Mouse (Mus musculus) embryonic facial prominence, embryonic 12.5 days (tissue): ENCODE results near the gene Serpina3n. TPM values are rescaled to one million over a fixed set of nuclear protein-coding genes. Genes with fewer than 3 reads are reported as not detected.

ENCODE experiments used
- ATAC-seq: fragments of 200-750 bp; cut with Nextera tagmentation; 2 replicates; pipeline ENCODE4 v1.8.0; 2017; ENCODE audit not compliant: insufficient number of reproducible peaks, insufficient read depth, low FRiP score, low TSS enrichment
- H3K27ac ChIP-seq: fragments of 300-500 bp; sonication (generic); 2 replicates; pipeline ENCODE4 v1.5.1; 2016; ENCODE audit warnings: mild to moderate bottlenecking
- H3K27me3 ChIP-seq: fragments of 300-500 bp; sonication (generic); 2 replicates; pipeline ENCODE4 v1.6.1; 2016; ENCODE audit warnings: mild to moderate bottlenecking, moderate library complexity
- H3K36me3 ChIP-seq: fragments of 300-500 bp; sonication (generic); 2 replicates; pipeline ENCODE4 v1.6.1; 2016; ENCODE audit warnings: mild to moderate bottlenecking
- H3K4me1 ChIP-seq: fragments of 300-500 bp; sonication (generic); 2 replicates; pipeline ENCODE4 v1.6.1; 2016
- H3K4me2 ChIP-seq: fragments of 300-500 bp; sonication (generic); replicated peaks from 2 replicates; pipeline ENCODE4 v1.6.1; 2016; ENCODE audit warnings: mild to moderate bottlenecking, moderate library complexity
- H3K4me3 ChIP-seq: fragments of 300-500 bp; sonication (generic); 2 replicates; pipeline ENCODE4 v1.5.1; 2016; ENCODE audit warnings: mild to moderate bottlenecking
- H3K9ac ChIP-seq: fragments of 300-500 bp; sonication (generic); 2 replicates; pipeline ENCODE4 v1.6.1; 2016; ENCODE audit warnings: mild to moderate bottlenecking, moderate library complexity
- H3K9me3 ChIP-seq: fragments of 300-500 bp; sonication (generic); 2 replicates; pipeline ENCODE4 v1.6.1; 2016; ENCODE audit warnings: mild to moderate bottlenecking, moderate library complexity
- WGBS: fragments of 180-500 bp; shearing (Covaris S2); methylation state at CpG from one replicate; pipeline ENCODE4 v1.1.7; 2016; 5-methylcytosine and 5-hydroxymethylcytosine counted together
- polyA plus RNA-seq: library from polyadenylated mRNA; unstranded; fragments of >200 nt; fragmentation: Nextera tagmentation; extraction: Ambion mirVana; gene quantifications from 2 replicates; pipeline ENCODE4 v1.2.1, GENCODE M21; 2016

The Serpina3n gene
- polyA plus RNA-seq, 1 experiment from 2014 or later = 0.18 TPM

GRCm38 (mm10) chr12:104414576-104414975, 8.0 kb downstream of the Serpina3n start:
- Histone ChIP-seq H3K4me2 (no peak overlapping the region), H3K4me3 (no peak overlapping the region), H3K9me3 (no peaks in the 10 kb centered on the region), H3K27me3 (no peaks in the 10 kb centered on the region), H3K4me1 (no peaks in the 10 kb centered on the region), H3K36me3 (no peaks in the 10 kb centered on the region), H3K9ac (no peak overlapping the region), H3K27ac (no peak overlapping the region)
- WGBS = 64% methylated on average over 2 of the region's 2 CpGs
- ATAC-seq = no peak

- no peak for ATAC-seq
- H3K9me3 ChIP-seq = no peaks in the 10 kb centered on the region
- H3K9ac ChIP-seq = no peak overlapping the region
- H3K27me3 ChIP-seq = peaks cover 2% of the 10 kb centered on the region; the same call in 1 of the 2 replicates
- H3K4me2 ChIP-seq = no peak overlapping the region
- H3K27ac ChIP-seq = no peak overlapping the region
- H3K36me3 ChIP-seq = no peaks in the 10 kb centered on the region
- H3K4me3 ChIP-seq = no peak overlapping the region
- no peaks in the 10 kb centered on the region for H3K4me1 ChIP-seq
- 41% methylated on average over 6 of the region's 6 CpGs for WGBS
Observed at GRCm38 (mm10) chr12:104415625-104416315, 9.2 kb downstream of the Serpina3n start.

- Histone ChIP-seq H3K4me1 (no peaks in the 10 kb centered on the region), H3K36me3 (no peaks in the 10 kb centered on the region), H3K4me2 (peak overlapping the region; percentile 49), H3K4me3 (peak overlapping the region; percentile 25), H3K27me3 (peaks cover 3% of the 10 kb centered on the region; the same call in 1 of the 2 replicates), H3K9ac (no peak overlapping the region), H3K9me3 (no peaks in the 10 kb centered on the region), H3K27ac (no peak overlapping the region)
- 19% methylated on average over 15 of the region's 17 CpGs for WGBS
- peak; percentile 17; the same call in 1 of the 2 replicates for ATAC-seq
Observed at GRCm38 (mm10) chr12:104418340-104419135, 12.0 kb downstream of the Serpina3n start.

GRCm38 (mm10) chr12:104419136-104419462, 12.6 kb downstream of the Serpina3n start:
- no peaks in the 10 kb centered on the region for H3K9me3 ChIP-seq
- peak; percentile 23; the same call in 1 of the 2 replicates for ATAC-seq
- WGBS = 7% methylated on average over 2 of the region's 2 CpGs

GRCm38 (mm10) chr12:104422615-104423392, 16.3 kb downstream of the Serpina3n start:
- Histone ChIP-seq H3K4me2 (no peak overlapping the region), H3K36me3 (no peaks in the 10 kb centered on the region), H3K27me3 (peaks cover 3% of the 10 kb centered on the region; the same call in 1 of the 2 replicates), H3K9ac (no peak overlapping the region), H3K9me3 (no peaks in the 10 kb centered on the region), H3K27ac (no peak overlapping the region), H3K4me1 (no peaks in the 10 kb centered on the region), H3K4me3 (no peak overlapping the region)
- no peak for ATAC-seq
- 73% methylated on average over 11 of the region's 11 CpGs for WGBS

More at GRCm38 (mm10) chr12:104419136-104419462, 12.6 kb downstream of the Serpina3n start:
- Histone ChIP-seq H3K27me3 (peaks cover 3% of the 10 kb centered on the region; the same call in 1 of the 2 replicates), H3K4me1 (no peaks in the 10 kb centered on the region), H3K36me3 (no peaks in the 10 kb centered on the region), H3K4me2 (no peak overlapping the region), H3K4me3 (no peak overlapping the region), H3K27ac (no peak overlapping the region), H3K9ac (no peak overlapping the region)

GRCm38 (mm10) chr12:104425591-104425990, 19.1 kb downstream of the Serpina3n start:
- Histone ChIP-seq H3K36me3 (no peaks in the 10 kb centered on the region), H3K27ac (no peak overlapping the region), H3K9ac (no peak overlapping the region), H3K4me3 (no peak overlapping the region), H3K9me3 (no peaks in the 10 kb centered on the region), H3K4me1 (no peaks in the 10 kb centered on the region), H3K27me3 (peaks cover 3% of the 10 kb centered on the region; the same call in 1 of the 2 replicates), H3K4me2 (no peak overlapping the region)
- no peak for ATAC-seq
- WGBS = 75% methylated on average over 3 of the region's 3 CpGs

GRCm38 (mm10) chr12:104426915-104427314, 20.4 kb downstream of the Serpina3n start:
- H3K9me3 ChIP-seq = no peaks in the 10 kb centered on the region
- H3K27me3 ChIP-seq = no peaks in the 10 kb centered on the region
- no peak overlapping the region for H3K9ac ChIP-seq
- WGBS = 8% methylated on average over 7 of the region's 7 CpGs
- H3K4me2 ChIP-seq = no peak overlapping the region
- no peaks in the 10 kb centered on the region for H3K36me3 ChIP-seq
- no peak for ATAC-seq
- H3K27ac ChIP-seq = no peak overlapping the region
- no peak overlapping the region for H3K4me3 ChIP-seq
- no peaks in the 10 kb centered on the region for H3K4me1 ChIP-seq

- H3K4me3 ChIP-seq = no peak overlapping the region
- H3K27me3 ChIP-seq = no peaks in the 10 kb centered on the region
- no peak overlapping the region; the same call in 1 of the 2 replicates for H3K27ac ChIP-seq
- H3K4me1 ChIP-seq = no peaks in the 10 kb centered on the region
- no peaks in the 10 kb centered on the region for H3K36me3 ChIP-seq
- H3K9ac ChIP-seq = no peak overlapping the region
- ATAC-seq = peak; percentile 43; the same call in 1 of the 2 replicates
- H3K4me2 ChIP-seq = no peak overlapping the region
- no peaks in the 10 kb centered on the region for H3K9me3 ChIP-seq
- 38% methylated on average over 10 of the region's 10 CpGs for WGBS
Observed at GRCm38 (mm10) chr12:104431359-104431758, 24.8 kb downstream of the Serpina3n start.

GRCm38 (mm10) chr12:104433214-104433613, 26.7 kb downstream of the Serpina3n start:
- no peak for ATAC-seq
- Histone ChIP-seq H3K27me3 (no peaks in the 10 kb centered on the region), H3K4me2 (no peak overlapping the region), H3K9ac (no peak overlapping the region), H3K4me1 (no peaks in the 10 kb centered on the region), H3K27ac (no peak overlapping the region), H3K36me3 (no peaks in the 10 kb centered on the region), H3K9me3 (no peaks in the 10 kb centered on the region), H3K4me3 (no peak overlapping the region)
- 44% methylated on average over 7 of the region's 7 CpGs for WGBS

GRCm38 (mm10) chr12:104433951-104434735, 27.6 kb downstream of the Serpina3n start:
- Histone ChIP-seq H3K4me3 (no peak overlapping the region), H3K27ac (no peak overlapping the region)

More at GRCm38 (mm10) chr12:104433951-104434735, 27.6 kb downstream of the Serpina3n start:
- H3K27me3 ChIP-seq = no peaks in the 10 kb centered on the region
- H3K9me3 ChIP-seq = no peaks in the 10 kb centered on the region
- ATAC-seq = no peak
- H3K36me3 ChIP-seq = no peaks in the 10 kb centered on the region
- no peak overlapping the region for H3K9ac ChIP-seq
- 69% methylated on average over 20 of the region's 20 CpGs for WGBS
- H3K4me2 ChIP-seq = no peak overlapping the region
- no peaks in the 10 kb centered on the region for H3K4me1 ChIP-seq
